Mouse (Mus musculus) ES-E14 (cell line): ENCODE results near the gene Cadm1. TPM values are rescaled to one million over a fixed set of nuclear protein-coding genes. Genes with fewer than 3 reads are reported as not detected.

Experiments
- DNase-seq: peaks from one replicate; pipeline ENCODE4 v3.0.0-alpha.2; 2013; ENCODE audit warnings: low read depth, low spot score
- H3K27ac ChIP-seq: 2 replicates; pipeline ENCODE4 v1.5.1; 2012; ENCODE audit warnings: low read depth, mild to moderate bottlenecking, low read length, moderate library complexity, mixed read lengths; ENCODE audit not compliant: poor library complexity, insufficient read depth, severe bottlenecking
- H3K36me3 ChIP-seq: 2 replicates; pipeline ENCODE4 v1.6.1; 2012; ENCODE audit warnings: mild to moderate bottlenecking, low read length, moderate library complexity, mixed read lengths; ENCODE audit not compliant: control insufficient read depth, poor library complexity, insufficient read depth, severe bottlenecking
- H3K4me1 ChIP-seq, 2 experiments: fragments of 150-350 bp in 1 of 2; sonication (generic) in 1 of 2; 2 replicates each; pipeline ENCODE4 v1.6.1; 2012; ENCODE audit warnings: low read length in 2 of 2, mild to moderate bottlenecking in 1 of 2, mixed read lengths in 1 of 2; ENCODE audit not compliant: control insufficient read depth in 2 of 2, insufficient read depth in 2 of 2, poor library complexity in 1 of 2
- H3K4me3 ChIP-seq, 2 experiments: fragments of 150-350 bp in 1 of 2; sonication (generic) in 1 of 2; 2 replicates each; pipeline ENCODE4 v1.5.1; 2012; ENCODE audit warnings: low read length in 2 of 2, low read depth in 1 of 2, mild to moderate bottlenecking in 1 of 2, mixed read lengths in 1 of 2; ENCODE audit not compliant: insufficient read depth in 1 of 2, poor library complexity in 1 of 2, severe bottlenecking in 1 of 2
- H3K9ac ChIP-seq: 2 replicates; pipeline ENCODE4 v1.6.1; 2012; ENCODE audit warnings: low read depth, mild to moderate bottlenecking, low read length, mixed read lengths; ENCODE audit not compliant: poor library complexity, insufficient read depth, severe bottlenecking
- H3K9me3 ChIP-seq: fragments of 150-350 bp; sonication (generic); 2 replicates; pipeline ENCODE4 v1.6.1; 2012; ENCODE audit warnings: low read depth, mild to moderate bottlenecking, low read length; ENCODE audit not compliant: control insufficient read depth, insufficient read depth
- CHD2 ChIP-seq: IDR thresholded peaks from 2 replicates; pipeline ENCODE4 v1.6.1; 2014; ENCODE audit warnings: mild to moderate bottlenecking, low read depth, low read length, inconsistent platforms
- HCFC1 ChIP-seq: IDR thresholded peaks from 2 replicates; pipeline ENCODE4 v1.6.1; 2012; ENCODE audit warnings: low read length, inconsistent platforms, borderline replicate concordance; ENCODE audit not compliant: insufficient read depth
- MAFK ChIP-seq: IDR thresholded peaks from 2 replicates; pipeline ENCODE4 v1.6.1; 2014; ENCODE audit warnings: mild to moderate bottlenecking, low read depth, low read length, inconsistent platforms; ENCODE audit not compliant: insufficient read depth
- ZC3H11A ChIP-seq: IDR thresholded peaks from 2 replicates; pipeline ENCODE4 v1.6.1; 2012; ENCODE audit warnings: low read depth, mild to moderate bottlenecking, inconsistent platforms, low read length, borderline replicate concordance
- ZNF384 ChIP-seq: IDR thresholded peaks from 2 replicates; pipeline ENCODE4 v1.6.1; 2012; ENCODE audit warnings: low read depth, low read length, inconsistent platforms
- in situ Hi-C, 2 experiments: fragments of 600-800 bp; cut with MboI; formaldehyde crosslinking; loops; one replicate each; pipeline ENCODE4 v1.15.1; 2025; ENCODE audit warnings: low sequenced_read_pairs in 2 of 2, inconsistent platforms in 1 of 2; ENCODE audit not compliant: unreplicated experiment in 2 of 2
- total RNA-seq: library from RNA; depleted of rRNA; stranded (reverse); fragments of 300-350 nt; gene quantifications from 2 replicates; pipeline ENCODE4 v1.2.3, GENCODE M21; 2012

Cadm1 gene
- total RNA-seq, 1 experiment: 78.7 TPM

- DNase-seq: no peak
- in situ Hi-C loops: no loop called here
- Histone ChIP-seq H3K4me3 (no peak overlapping the region), H3K4me1 (no peaks in the 10 kb centered on the region), H3K9me3 (no peaks in the 10 kb centered on the region; the same call in 1 of the 2 replicates), H3K9ac (no peak overlapping the region), H3K27ac (no peak overlapping the region), H3K36me3 (no peaks in the 10 kb centered on the region)
- TF ChIP-seq MAFK: no peak
- TF ChIP-seq HCFC1: no peak
- no peak for TF ChIP-seq CHD2
- no peak for TF ChIP-seq ZNF384
- TF ChIP-seq ZC3H11A: no peak
These were observed 131.6 kb downstream of the Cadm1 start for GRCm38 (mm10) chr9:47661611-47662010.

GRCm38 (mm10) chr9:47669206-47669605 lies 139.2 kb downstream of the Cadm1 start:
- in situ Hi-C loops: no loop called here
- Histone ChIP-seq H3K27ac (no peak overlapping the region), H3K9ac (no peak overlapping the region), H3K36me3 (no peaks in the 10 kb centered on the region), H3K4me1 (no peaks in the 10 kb centered on the region), H3K9me3 (no peaks in the 10 kb centered on the region), H3K4me3 (no peak overlapping the region)
- no peak for DNase-seq
- TF ChIP-seq HCFC1 (no peak), ZC3H11A (no peak), CHD2 (no peak), ZNF384 (no peak), MAFK (no peak)

- Histone ChIP-seq H3K9ac (no peak overlapping the region), H3K9me3 (no peaks in the 10 kb centered on the region), H3K4me1 (no peaks in the 10 kb centered on the region), H3K27ac (no peak overlapping the region), H3K36me3 (no peaks in the 10 kb centered on the region), H3K4me3 (no peak overlapping the region)
- in situ Hi-C loops: no loop called here
- DNase-seq: no peak
- TF ChIP-seq CHD2 (no peak), HCFC1 (no peak), ZC3H11A (no peak), MAFK (no peak), ZNF384 (no peak)
These were observed 141.6 kb downstream of the Cadm1 start for GRCm38 (mm10) chr9:47671617-47672016.

- Histone ChIP-seq H3K4me1 (no peaks in the 10 kb centered on the region), H3K27ac (no peak overlapping the region), H3K9ac (no peak overlapping the region), H3K9me3 (no peaks in the 10 kb centered on the region), H3K4me3 (no peak overlapping the region), H3K36me3 (no peaks in the 10 kb centered on the region)
- in situ Hi-C loops: no loop called here
- DNase-seq: no peak
- no peak for TF ChIP-seq CHD2
- no peak for TF ChIP-seq ZNF384
- TF ChIP-seq ZC3H11A: no peak
These were observed 145.1 kb downstream of the Cadm1 start for GRCm38 (mm10) chr9:47674766-47675713.

GRCm38 (mm10) chr9:47686881-47687280 lies 156.9 kb downstream of the Cadm1 start:
- in situ Hi-C loops: no loop called here
- DNase-seq: no peak
- Histone ChIP-seq H3K4me3 (no peak overlapping the region), H3K9me3 (no peaks in the 10 kb centered on the region), H3K9ac (no peak overlapping the region), H3K4me1 (no peaks in the 10 kb centered on the region), H3K36me3 (no peaks in the 10 kb centered on the region), H3K27ac (no peak overlapping the region)
- TF ChIP-seq ZC3H11A (no peak), ZNF384 (no peak), CHD2 (no peak), MAFK (no peak), HCFC1 (no peak)
